Mouse (Mus musculus) testis, adult 2 months (tissue): ENCODE measurements around the gene Unk.

Experiments
- CTCF ChIP-seq: fragments of 200-500 bp; IDR thresholded peaks from 2 replicates; pipeline ENCODE4 v1.5.1; 2012; ENCODE audit warnings: low read depth, mild to moderate bottlenecking, inconsistent platforms, low read length, moderate library complexity; ENCODE audit not compliant: control insufficient read depth, insufficient read depth, insufficient replicate concordance
- POLR2A ChIP-seq: fragments of 200-500 bp; IDR thresholded peaks from 2 replicates; pipeline ENCODE4 v1.6.1; 2012; ENCODE audit warnings: low read depth, mild to moderate bottlenecking, inconsistent platforms, low read length, moderate library complexity; ENCODE audit not compliant: control insufficient read depth

- no peak for TF ChIP-seq CTCF
- no peak for TF ChIP-seq POLR2A
Observed at GRCm38 (mm10) chr11:116078676-116079320, 48.7 kb downstream of the Unk start.
